Mouse (Mus musculus) T-helper 2 cell (primary cell): ENCODE data around the gene Dcaf7.
"Not testable (repeated sequence)": the region's sequence is repeated elsewhere in the genome, so short reads cannot be mapped to it uniquely, and the experiment has no call there.

Experiments used
- in situ Hi-C: fragments of 300-600 bp; cut with MboI, MseI; formaldehyde crosslinking; loops from one replicate; pipeline ENCODE4 v1.15.1; 2025; ENCODE audit warnings: high pct_unique_total_duplicates

Gene Dcaf7

DNA sequence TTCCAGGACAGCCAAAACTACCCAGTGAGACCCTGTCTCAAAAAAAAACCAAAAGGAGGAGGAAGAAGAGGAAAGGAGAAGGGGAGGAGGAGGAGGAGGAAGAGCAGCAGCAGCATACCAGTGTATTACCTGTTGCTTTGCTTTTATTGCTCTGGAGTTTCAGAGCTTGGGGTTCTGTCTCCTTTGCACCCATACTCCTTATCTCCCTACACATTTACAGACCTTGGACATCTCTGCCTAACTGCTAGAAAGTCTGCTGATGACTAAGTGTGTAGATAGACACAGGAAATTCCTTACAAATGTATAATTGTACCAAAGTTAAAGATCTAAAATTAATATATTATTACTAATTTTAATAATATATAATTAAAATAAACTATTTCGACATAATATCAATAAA lies 8.6 kb downstream of the Dcaf7 start:
- in situ Hi-C loops = no loop called here

DNA sequence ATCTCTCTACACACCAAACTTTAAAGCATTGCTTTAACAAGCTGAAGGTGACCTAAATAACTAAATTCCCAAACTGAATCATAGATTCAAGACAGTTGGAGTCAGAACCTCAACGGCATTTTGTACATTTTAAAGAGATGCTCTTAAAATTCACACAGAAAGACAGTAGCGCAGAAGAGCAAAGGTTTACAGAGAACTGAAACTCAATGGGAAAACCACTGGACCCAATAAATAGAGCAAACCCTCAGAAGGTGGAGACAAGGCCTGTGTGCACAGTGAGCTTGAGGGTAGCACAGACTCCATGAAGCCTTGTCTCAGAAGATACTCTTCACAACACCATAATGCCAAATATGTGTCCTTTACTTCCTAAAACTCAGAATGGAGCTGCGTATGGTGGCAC lies 9.1 kb downstream of the Dcaf7 start:
- in situ Hi-C loops = no loop called here

DNA sequence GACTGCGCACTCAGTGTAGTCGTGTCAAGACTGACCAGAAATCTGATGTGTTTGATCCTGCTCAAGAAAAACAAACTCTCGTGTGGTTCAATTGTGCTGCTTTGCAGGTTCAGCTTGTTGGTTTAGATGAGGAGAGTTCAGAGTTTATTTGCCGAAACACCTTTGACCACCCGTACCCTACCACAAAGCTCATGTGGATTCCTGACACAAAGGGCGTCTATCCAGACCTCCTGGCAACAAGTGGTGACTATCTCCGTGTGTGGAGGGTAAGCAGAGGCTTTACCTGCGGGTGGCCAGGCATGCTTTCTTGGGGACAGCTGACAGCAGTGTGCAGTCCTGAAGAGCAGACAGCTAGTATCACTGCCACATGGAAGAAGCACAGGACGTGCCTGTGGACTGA lies 9.9 kb downstream of the Dcaf7 start:
- in situ Hi-C loops = no loop called here

DNA sequence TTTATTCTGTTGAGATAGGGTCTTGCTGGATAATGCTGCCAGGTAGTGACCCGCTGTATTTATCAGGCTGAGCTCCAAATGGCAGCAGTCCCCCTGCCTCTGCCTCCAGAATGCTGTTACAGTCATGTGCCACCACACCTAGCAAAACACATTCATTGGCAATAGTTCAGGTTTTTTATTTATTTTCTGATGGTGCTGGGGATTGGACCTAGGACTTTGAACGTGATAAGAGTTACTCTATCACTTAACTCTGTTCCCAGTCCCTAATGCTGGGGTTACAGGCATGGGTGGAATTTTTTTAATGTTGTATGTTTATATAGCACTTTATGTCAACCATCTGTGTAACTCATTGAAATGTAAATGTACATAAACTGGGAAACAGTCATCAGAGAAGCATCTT lies 17.2 kb downstream of the Dcaf7 start:
- in situ Hi-C loops = no loop called here

DNA sequence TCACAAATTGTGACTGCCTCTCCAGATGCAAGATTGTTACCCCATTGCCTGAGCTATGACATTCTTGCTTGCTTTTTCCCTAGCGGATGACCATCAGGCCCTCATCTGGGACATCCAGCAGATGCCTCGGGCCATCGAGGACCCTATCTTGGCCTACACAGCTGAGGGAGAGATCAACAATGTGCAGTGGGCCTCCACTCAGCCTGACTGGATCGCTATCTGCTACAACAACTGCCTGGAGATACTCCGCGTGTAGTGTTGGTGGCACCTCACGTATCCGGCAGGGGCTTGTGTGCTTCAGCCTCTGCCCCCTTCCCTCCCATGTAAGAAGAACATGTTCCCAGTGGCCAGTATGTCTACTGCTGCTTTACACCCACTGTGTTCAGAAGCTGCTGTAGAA lies 17.9 kb downstream of the Dcaf7 start:
- in situ Hi-C loops = no loop called here

DNA sequence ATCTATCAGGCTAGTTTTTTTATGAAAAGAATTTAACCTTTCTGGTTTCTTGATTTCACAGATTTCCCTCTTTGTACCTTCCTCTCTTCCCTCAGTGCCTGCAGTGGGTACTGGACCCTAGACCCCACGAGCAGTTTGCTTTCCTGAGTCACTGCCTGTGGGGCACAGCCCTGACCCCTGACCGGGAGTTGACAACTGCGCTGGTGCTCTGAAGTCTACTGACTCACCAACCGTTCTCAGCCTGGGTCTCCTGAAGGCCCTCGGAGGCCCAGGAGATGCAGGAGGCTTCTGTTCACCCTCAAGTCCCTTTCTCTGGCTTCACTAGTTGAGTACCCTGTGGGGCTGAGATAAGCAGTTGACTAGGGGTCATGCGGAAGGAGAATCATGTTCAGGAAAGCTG lies 18.7 kb downstream of the Dcaf7 start:
- in situ Hi-C loops = no loop called here

DNA sequence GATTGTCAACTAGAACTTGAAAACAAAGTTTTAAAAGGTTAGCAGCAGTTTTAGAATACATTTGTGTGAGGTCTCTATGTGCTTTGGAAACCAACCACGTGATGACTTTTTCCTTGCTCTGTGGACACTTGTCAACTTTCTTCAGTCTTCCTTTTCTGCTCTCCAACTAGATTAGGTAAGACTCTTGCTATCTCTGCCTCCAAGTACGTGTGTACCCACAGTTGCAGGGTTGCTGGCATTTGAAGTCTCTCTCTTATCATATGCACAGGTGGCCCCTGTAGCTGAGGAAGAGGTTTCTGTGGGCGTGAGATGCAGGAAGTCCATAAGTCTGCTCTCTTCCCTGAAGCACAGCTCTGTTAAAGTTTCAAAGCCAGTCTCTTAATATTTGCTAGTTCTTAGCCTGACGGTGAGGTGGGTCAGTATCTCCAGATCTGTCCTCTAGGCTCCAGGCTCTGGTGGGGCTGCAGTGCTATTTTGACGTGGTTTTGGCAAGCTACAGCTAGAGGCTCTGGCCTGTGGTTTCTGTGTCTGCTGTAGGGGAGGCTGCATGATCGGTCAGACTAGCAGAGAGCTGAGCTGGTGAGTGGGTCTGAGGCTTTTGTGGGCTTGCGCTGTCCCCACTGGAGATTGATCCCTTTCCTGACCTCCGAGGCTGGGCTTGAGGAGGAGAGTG lies 20.3 kb downstream of the Dcaf7 start:
- in situ Hi-C loops = no loop called here

DNA sequence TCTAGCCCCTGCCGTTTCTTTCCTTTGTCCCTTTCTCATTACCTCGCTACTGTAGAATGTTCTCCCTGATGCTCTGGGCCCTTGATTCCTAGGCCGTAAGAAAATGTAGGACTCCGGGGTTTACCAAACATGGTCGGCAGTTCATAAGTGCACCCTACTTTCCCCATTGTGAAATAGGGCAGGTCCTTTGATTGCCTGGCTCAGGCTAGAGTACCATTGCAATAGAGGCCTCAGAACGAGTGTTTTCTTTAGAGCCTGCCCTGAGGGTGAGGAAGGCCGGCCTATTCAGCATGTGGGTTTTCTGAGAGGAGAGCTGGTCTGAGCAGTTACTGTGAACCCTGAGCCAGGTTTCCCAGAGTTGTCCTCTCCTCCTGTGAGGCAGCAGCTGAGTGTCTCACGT lies 21.3 kb downstream of the Dcaf7 start:
- in situ Hi-C loops = no loop called here

DNA sequence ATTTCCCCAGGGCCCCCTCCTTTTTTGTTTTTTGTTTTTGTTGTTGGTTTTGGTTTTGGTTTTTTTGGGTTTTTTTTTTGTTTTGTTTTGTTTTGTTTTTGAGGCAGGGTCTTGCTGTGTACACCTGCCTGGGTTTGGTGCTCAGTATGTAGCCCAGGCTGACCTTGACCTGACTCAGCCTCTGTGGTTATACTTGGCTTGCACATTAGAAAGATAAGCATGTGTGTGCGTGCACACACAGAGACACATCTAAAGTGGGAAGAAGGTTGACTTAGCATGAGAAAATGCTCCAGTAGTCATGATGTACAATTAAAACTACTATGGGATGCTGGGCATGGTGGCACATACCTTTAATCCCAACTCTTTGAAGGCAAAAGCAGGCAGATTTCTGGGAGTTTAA lies 23.9 kb downstream of the Dcaf7 start:
- in situ Hi-C loops = no loop called here

DNA sequence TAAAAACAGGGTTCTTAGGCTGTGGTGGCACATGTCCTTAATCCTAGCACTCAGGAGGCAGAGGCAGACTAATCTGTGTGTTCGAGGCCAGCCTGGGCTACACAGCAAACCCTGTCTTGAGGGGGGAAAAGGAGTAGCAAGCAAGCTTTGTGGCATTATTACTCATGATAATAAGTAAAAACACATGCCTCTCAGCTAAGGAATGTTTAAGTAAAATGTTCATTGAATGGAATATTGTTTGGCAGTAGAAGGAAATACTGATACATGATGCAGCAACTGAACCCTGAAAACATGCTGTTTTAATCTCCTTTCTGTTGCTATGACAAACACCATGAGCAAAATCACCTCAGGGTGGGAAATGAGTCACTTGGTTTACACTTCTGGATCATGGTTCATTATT lies 24.6 kb downstream of the Dcaf7 start:
- in situ Hi-C loops = no loop called here

DNA sequence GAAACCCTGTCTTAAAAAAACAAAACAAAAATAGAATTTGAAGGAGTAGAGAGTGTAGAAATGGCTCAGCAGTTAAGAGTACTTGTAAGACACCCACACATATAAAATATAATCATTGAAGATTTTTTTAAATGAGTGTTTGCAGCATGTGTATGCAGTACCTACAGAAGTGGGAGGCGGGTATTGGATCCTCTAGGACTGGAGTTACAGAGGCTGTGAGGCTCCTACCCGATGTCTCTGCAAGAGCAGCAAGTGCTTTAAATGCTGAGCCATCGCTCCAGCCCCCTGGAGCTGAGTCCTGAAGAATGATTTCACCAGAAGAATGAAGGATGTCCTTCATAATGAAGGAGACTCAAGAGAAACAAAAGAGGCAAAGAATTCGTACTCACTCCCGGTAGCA lies 27.1 kb downstream of the Dcaf7 start:
- in situ Hi-C loops = no loop called here

DNA sequence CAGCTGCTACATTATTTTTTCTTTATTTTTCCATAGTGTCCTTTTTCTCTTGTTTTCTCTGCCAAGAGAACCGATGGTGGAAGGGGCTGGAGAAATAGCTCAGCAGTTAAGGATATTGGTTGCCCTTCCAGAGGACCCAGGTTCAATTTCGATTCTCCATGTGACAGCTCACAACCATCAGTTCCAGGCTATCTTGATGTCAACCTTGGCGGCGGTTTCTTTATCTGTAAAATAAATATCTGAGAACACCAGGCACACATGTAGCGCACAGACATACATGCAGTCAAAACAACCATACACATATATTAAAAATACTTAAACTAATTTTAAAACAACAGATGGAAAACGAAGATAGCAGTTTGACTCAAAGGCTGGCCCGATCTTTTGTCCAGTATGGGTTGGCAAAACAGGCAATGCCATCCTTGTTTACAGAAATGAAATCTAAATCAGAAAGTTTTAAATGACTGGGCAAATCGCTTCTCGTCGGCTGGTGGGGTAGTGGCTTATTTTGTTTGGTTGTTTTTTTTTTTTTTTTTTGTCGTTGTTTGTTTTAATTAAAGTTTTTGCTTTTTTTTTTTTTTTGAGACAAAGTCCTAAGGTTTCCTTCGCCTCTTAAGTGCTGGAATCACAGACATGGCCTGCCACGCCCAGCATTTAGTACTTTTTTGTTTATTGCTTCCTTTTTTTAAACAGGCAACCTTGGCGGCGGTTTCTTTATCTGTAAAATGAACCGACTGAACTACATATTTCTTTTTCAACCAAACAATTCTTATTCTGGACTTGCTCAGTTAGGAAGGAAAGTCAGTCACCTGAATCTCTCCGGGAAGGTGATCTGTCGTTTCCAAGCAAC lies 28.6 kb downstream of the Dcaf7 start:
- in situ Hi-C loops = no loop called here

DNA sequence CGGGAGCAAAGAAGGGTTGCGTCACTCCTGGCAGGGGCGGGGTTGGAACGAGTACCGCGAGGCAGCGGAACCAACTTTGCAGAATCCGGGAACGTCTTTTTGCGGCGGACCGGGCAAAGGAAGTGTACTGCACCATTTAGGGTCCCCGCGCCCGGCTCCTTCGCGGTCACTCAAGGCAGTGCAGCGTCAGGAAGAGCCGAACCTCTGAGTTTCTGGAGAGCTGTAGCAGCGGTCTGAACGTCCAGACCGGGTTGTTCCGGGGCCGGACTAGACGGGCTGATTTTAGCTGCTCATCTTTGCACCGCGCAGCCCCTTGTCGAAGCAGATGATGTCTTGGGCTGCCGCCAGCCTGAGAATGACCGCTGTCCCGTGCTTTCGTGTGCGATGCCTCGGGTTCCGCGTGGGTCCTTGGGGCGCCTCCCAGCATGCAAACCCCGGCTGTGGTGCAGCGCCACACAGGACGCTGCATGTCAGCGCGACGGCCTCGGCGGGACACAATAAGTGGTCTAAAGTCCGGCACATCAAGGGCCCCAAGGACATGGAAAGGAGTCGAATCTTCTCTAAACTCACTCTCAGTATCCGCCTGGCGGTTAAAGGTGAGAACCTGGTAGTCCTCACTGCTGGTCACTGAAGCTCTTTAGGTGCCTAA lies 29.4 kb downstream of the Dcaf7 start, which contains the start of gene Taco1:
Gene Taco1 (plus strand): TSS at position 139 of the 649 bp plus-strand sequence.
- in situ Hi-C loops = no loop called here

DNA sequence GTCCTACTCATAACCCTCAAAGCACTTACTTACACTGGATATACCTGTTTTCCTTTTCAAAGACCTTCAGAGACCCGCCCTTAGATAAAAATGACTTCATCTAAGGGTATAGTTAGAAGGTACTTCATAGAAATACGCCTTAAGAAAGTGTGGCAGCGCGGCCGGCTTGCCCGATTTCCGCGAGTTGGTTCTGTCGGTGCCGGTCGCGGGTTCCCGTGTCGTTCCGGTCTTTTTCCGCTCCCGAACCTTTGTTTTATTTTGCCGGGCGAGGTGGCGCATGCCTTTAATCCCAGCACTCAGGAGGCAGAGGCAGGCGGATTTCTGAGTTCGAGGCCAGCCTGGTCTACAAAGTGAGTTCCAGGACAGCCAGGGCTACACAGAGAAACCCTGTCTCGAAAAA lies 29.9 kb downstream of the Dcaf7 start:
- in situ Hi-C loops = not testable (repeated sequence)

DNA sequence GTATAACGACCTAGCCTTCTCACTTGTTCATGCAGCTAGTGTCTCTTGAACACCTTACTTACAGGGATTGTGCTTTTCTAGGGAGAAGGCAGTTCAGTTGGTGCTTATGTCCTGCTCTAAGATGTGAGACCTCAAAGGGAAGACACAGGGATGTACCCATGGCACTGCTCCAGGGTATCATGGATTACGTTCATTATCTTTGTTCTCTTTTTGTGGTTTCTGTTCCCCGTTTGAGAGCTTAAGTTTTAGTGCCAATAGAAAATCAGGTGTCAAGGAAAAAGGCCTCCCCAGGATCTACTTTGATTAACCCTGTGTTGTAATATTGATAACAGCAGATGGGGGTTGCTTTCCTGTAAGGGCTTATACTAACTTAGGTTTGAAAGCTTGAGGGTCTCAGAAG lies 37.1 kb downstream of the Dcaf7 start:
- in situ Hi-C loops = no loop called here

DNA sequence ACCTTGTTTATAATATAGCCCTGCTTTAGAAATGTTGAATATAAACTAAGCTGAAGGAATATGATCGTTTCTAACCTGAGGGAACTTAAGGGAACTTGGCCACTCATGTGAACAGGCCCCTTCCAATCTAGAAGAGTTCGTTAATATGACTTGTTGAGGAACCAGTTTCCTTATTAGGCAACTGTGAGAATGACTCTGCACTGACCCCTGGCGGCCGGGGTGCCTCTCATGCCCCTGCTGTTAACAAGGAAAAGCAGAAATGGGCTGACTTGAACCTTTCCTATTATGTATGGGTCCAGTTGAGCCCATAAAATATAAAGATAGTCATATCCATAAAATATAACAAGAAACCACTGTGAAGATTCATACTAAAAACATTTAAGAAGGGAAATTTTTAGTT lies 39.6 kb downstream of the Dcaf7 start:
- in situ Hi-C loops = no loop called here

DNA sequence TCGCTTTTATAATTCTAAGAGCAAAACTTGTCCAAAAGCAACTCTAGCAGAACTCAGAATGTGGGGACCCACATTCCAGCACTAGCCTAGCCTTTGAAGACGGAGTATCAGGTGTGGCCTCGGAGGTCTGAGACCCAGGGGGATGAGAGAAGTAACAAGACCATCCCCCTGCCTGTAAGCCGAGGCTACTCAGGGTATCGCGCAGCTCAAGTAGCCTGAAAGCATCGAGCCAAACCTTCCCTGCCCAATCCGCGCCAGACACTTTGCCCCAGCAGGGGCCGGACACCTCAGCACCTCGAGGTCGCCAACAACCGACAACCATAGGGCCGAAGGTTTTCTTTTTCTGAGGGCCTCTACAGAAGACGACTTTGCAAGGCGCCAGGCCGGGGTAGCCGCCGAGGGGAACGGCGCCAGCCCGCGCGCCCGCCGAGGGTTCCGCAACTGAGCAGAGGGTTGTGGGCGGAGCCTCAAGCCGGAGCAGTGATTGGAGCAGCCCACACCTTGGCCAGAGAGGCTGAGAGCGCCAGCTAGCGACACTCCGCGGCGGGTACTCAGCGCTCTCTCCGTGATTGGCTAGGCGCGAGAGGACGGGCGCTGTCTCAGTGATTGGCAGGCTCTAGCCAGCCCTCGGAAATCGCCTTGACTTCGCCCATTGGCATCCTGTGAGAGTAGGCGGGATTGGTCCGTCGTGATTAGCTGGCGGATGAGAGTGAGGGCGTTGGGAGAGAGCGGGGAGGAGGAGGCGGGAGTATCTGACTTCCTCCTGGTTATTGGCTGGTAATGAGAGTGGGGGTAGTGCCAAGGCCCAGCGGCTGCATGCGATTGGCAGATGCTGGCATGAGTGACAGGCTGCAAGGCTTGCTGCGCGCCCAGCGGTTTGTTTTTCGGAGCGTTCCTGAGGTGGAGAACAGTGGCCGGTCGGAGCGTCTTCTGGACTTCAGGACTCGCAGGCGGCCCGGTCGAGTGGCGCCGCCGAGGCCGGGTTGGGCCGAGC lies 47.3 kb downstream of the Dcaf7 start, which contains the start of gene Map3k3:
Gene Map3k3 (plus strand): TSS at position 906 of the 994 bp plus-strand sequence.
- in situ Hi-C loops = no loop called here

DNA sequence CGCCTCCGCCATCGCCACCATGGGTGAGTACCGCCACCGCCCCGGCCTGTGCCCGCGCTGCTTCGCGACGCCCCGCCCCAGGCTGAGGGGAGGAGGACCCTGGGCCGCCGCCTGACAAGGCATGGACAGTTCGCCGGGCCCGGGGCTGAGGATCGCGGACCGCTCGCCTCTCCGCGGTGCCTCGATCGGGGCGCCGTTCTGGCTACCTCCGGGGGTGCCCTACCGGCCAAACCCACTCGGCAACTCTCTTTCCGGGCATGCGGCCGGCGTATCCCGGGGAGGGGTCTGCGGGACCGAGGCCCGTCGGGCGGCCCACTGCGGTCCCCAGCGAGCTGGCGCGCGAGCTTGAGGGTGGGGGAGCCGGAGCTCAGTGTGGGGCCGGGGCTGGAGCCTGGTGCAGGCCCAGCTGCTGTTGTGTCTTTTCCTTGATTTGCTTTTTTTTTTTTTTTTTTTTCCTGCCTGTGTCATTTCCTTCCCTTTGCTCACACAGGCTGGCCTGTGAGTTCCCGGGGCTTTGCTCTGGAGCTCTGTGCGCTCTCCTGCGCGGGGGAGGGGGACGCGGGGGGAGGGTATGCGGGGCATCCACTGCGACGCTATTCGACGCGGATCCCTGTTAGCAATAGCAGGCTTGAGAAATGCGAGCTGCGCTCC lies 48.4 kb downstream of the Dcaf7 start:
- in situ Hi-C loops = no loop called here

DNA sequence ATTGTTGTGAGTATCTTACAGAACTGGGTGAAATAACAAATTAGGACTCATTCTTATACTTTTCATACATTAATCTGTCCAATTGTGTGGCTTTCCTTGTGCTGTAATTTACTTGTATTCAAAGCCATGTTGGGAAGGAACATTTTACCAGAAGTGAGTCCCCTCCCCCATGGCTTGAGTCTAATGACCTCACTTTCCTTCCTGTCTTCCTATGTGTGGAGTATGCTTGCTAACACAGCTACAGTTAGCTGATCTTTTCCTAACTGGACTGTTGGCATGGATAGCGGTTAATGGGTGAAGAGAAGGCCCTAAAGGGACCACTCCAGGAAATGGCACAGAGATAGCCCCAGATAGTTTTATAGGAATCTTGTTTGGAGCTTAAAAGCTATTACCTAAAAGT lies 61.6 kb downstream of the Dcaf7 start:
- in situ Hi-C loops = no loop called here

DNA sequence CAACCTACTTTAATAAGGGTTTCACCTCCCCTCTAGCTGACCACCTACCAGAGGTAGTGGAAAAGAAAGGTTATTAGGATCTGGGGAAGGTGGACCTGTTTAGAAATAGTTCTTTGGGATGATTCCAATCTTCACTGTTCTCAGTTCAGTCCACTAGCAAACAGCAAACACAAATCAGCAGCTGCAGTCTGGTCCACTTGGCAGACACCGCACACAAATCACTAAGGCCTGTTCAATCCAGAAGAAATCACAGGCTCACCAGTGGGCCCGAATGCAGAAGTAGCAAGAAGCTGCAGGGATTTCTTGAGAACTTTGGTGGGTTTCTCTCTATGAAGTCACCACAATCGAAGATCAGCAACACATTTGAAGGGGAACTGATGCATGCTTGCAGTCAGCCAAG lies 66.2 kb downstream of the Dcaf7 start:
- in situ Hi-C loops = no loop called here

DNA sequence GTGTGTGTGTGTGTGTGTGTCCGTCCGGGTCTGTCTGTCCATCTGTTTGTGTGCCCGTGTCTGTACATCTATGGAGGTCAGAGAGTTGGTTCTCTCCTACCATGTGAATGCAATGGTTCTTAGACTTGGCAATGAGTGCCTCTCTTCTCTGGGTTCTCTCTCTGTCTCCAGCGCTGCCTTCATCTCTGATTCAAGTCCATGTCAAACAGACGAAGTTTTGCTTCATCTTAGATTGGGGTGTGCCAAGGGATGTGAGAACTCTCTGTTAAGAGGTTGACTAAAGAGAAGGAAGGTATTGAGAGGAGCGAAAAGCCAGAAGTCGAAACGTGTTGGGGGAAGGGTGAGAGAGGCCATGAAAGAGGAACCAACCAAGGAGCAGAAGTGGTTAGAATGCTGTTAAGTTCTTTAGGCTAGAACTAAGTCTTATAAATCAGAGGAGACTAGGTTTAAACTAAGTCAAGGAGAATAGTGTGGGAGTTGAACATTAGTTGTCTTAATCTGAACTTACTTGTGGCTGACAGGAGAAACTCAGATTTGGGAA lies 69.4 kb downstream of the Dcaf7 start:
- in situ Hi-C loops = no loop called here
